Mouse (Mus musculus) common myeloid progenitor, adult 5-6 weeks (primary cell): ENCODE measurements around the gene Tmprss11g. TPM values are rescaled to one million over a fixed set of nuclear protein-coding genes. Genes with fewer than 3 reads are reported as not detected.

ENCODE experiments used
- ATAC-seq: replicated peaks from 2 replicates; pipeline ENCODE4 v1.8.0; 2016; ENCODE audit warnings: low read depth, mild to moderate bottlenecking, moderate TSS enrichment, inconsistent platforms; ENCODE audit not compliant: poor library complexity, severe bottlenecking
- total RNA-seq: library from RNA; stranded (forward); fragments of 200-1000, 187-1606 nt; gene quantifications from 2 replicates; pipeline ENCODE4 v1.2.3, GENCODE M21; 2017

Tmprss11g gene
- not detected in 2 replicates for total RNA-seq

GRCm38 (mm10) chr5:86518500-86518899 lies at the start of gene Tmprss11g:
Tmprss11g (minus strand) TSS chr5:86518600.
- ATAC-seq = no peak

GRCm38 (mm10) chr5:86546693-86547092 lies 28.3 kb upstream of the Tmprss11g start:
- ATAC-seq = no peak

- ATAC-seq = no peak
These were observed 22.2 kb upstream of the Tmprss11g start for GRCm38 (mm10) chr5:86540601-86541000.

- no peak for ATAC-seq
These were observed 10.3 kb upstream of the Tmprss11g start for GRCm38 (mm10) chr5:86528725-86529124.

- ATAC-seq = no peak
These were observed 6.9 kb downstream of the Tmprss11g start for GRCm38 (mm10) chr5:86511538-86511937.

- no peak for ATAC-seq
These were observed 24.9 kb downstream of the Tmprss11g start for GRCm38 (mm10) chr5:86493453-86493852.

GRCm38 (mm10) chr5:86482562-86482961 lies 35.8 kb downstream of the Tmprss11g start:
- no peak for ATAC-seq

- no peak for ATAC-seq
These were observed 36.4 kb downstream of the Tmprss11g start for GRCm38 (mm10) chr5:86482031-86482430.

GRCm38 (mm10) chr5:86473859-86474258 lies 44.5 kb downstream of the Tmprss11g start:
- no peak for ATAC-seq

- no peak for ATAC-seq
These were observed 49.5 kb downstream of the Tmprss11g start, which contains the start of gene Tmprss11a for GRCm38 (mm10) chr5:86468890-86469289. Tmprss11a (minus strand) TSS chr5:86468990.

GRCm38 (mm10) chr5:86439306-86439705 lies 79.1 kb downstream of the Tmprss11g start:
- no peak for ATAC-seq

GRCm38 (mm10) chr5:86438548-86438947 lies 79.9 kb downstream of the Tmprss11g start:
- no peak for ATAC-seq

Other genes with a start within 250 kb of the Tmprss11g start
- gene Tmprss11c, start 229.3 kb downstream of the Tmprss11g start, total RNA-seq = not detected in 2 replicates
- not detected in 2 replicates for gene Tmprss11d, start 145.2 kb downstream of the Tmprss11g start, total RNA-seq
- gene Tmprss11a, start 49.6 kb downstream of the Tmprss11g start, total RNA-seq = not detected in 2 replicates
- not detected in 2 replicates for gene Tmprss11f, start 113.8 kb upstream of the Tmprss11g start, total RNA-seq
- not detected in 2 replicates for gene Tmprss11b, start 157.8 kb upstream of the Tmprss11g start, total RNA-seq
- gene Tmprss11e, start 227.2 kb upstream of the Tmprss11g start, total RNA-seq = not detected in 2 replicates